Mouse (Mus musculus) midbrain, embryonic 12.5 days (tissue): ENCODE measurements around the gene Slc38a1. TPM values are rescaled to one million over a fixed set of nuclear protein-coding genes. Genes with fewer than 3 reads are reported as not detected.

Source experiments
- ATAC-seq: fragments of 200-750 bp; cut with Nextera tagmentation; 2 replicates; pipeline ENCODE4 v1.8.0; 2017; ENCODE audit warnings: low read depth, moderate TSS enrichment, moderate library complexity; ENCODE audit not compliant: low FRiP score
- H3K27ac ChIP-seq: fragments of 300-500 bp; sonication (generic); replicated peaks from 2 replicates; pipeline ENCODE4 v1.5.1; 2016; ENCODE audit warnings: mild to moderate bottlenecking
- H3K27me3 ChIP-seq: fragments of 300-500 bp; sonication (generic); 2 replicates; pipeline ENCODE4 v1.6.1; 2016; ENCODE audit warnings: mild to moderate bottlenecking
- H3K36me3 ChIP-seq: fragments of 300-500 bp; sonication (generic); 2 replicates; pipeline ENCODE4 v1.6.1; 2016
- H3K4me1 ChIP-seq: fragments of 300-500 bp; sonication (generic); 2 replicates; pipeline ENCODE4 v1.6.1; 2016
- H3K4me2 ChIP-seq: fragments of 300-500 bp; sonication (generic); replicated peaks from 2 replicates; pipeline ENCODE4 v1.6.1; 2016; ENCODE audit warnings: mild to moderate bottlenecking, moderate library complexity
- H3K4me3 ChIP-seq: fragments of 300-500 bp; sonication (generic); 2 replicates; pipeline ENCODE4 v1.5.1; 2016; ENCODE audit warnings: mild to moderate bottlenecking
- H3K9ac ChIP-seq: fragments of 300-500 bp; sonication (generic); replicated peaks from 2 replicates; pipeline ENCODE4 v1.6.1; 2016; ENCODE audit warnings: mild to moderate bottlenecking, moderate library complexity
- H3K9me3 ChIP-seq: fragments of 300-500 bp; sonication (generic); 2 replicates; pipeline ENCODE4 v1.6.1; 2016; ENCODE audit warnings: mild to moderate bottlenecking
- WGBS: fragments of 180-500 bp; shearing (Covaris S2); methylation state at CpG from one replicate; pipeline ENCODE4 v1.1.7; 2016; 5-methylcytosine and 5-hydroxymethylcytosine counted together
- polyA plus RNA-seq: library from polyadenylated mRNA; unstranded; fragments of >200 nt; fragmentation: Nextera tagmentation; extraction: Ambion mirVana; gene quantifications from 2 replicates; pipeline ENCODE4 v1.2.1, GENCODE M21; 2016

Gene Slc38a1
- polyA plus RNA-seq, 1 experiment from 2014 or later: 150 TPM

DNA sequence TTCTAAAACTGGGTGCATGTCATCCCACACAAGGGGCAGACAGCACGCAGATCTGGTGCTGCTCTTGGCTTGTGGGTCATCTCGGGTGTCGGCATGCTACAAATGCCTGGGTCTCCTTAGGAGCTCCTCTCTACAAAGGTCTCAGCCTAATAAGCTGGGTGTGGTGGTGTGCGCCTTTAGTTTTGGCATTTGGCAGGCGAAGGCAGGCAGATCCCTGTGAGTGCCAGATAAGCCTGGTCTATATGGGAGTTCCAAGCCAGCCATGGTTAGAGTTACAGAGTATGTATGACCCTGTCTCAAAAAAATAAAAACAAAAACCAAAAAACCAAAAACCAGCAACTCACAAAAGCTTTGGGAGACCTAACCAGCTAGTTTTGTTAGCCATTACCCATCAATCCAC is 65.7 kb downstream of the Slc38a1 start:
- no peaks in the 10 kb centered on the region for H3K9me3 ChIP-seq
- H3K4me1 ChIP-seq: no peaks in the 10 kb centered on the region
- H3K36me3 ChIP-seq: peaks cover 77% of the 10 kb centered on the region
- 97% methylated on average over 5 of the region's 5 CpGs for WGBS
- no peak for ATAC-seq
- H3K4me2 ChIP-seq: no peak overlapping the region
- no peak overlapping the region for H3K4me3 ChIP-seq
- no peak overlapping the region for H3K9ac ChIP-seq
- H3K27ac ChIP-seq: no peak overlapping the region
- no peaks in the 10 kb centered on the region for H3K27me3 ChIP-seq

DNA sequence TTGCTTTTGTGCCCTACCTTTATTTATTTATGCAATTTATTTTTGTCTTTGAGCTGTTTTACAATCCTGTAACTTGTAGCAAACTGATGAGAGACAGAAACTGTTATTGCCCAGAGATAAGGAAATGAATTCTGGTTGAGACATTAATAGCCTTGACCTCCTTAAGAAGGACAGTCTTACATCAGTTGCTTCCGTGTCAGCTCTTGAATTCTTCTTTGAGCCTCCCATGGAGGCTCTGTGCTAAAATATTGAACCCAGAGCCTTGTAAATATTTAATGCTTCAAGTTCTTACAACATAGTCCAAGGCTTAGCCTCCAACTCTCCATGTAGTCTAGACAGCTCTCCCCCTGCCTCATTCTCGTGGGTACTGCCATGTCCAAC is 73.7 kb downstream of the Slc38a1 start:
- Histone ChIP-seq H3K9me3 (no peaks in the 10 kb centered on the region), H3K36me3 (peaks cover 12% of the 10 kb centered on the region), H3K27me3 (no peaks in the 10 kb centered on the region), H3K4me3 (no peak overlapping the region), H3K27ac (no peak overlapping the region), H3K9ac (no peak overlapping the region), H3K4me1 (peaks cover 9% of the 10 kb centered on the region), H3K4me2 (no peak overlapping the region)
- no peak for ATAC-seq
- whole genome bisulfite sequencing: 78% methylated on average over 2 of the region's 2 CpGs

DNA sequence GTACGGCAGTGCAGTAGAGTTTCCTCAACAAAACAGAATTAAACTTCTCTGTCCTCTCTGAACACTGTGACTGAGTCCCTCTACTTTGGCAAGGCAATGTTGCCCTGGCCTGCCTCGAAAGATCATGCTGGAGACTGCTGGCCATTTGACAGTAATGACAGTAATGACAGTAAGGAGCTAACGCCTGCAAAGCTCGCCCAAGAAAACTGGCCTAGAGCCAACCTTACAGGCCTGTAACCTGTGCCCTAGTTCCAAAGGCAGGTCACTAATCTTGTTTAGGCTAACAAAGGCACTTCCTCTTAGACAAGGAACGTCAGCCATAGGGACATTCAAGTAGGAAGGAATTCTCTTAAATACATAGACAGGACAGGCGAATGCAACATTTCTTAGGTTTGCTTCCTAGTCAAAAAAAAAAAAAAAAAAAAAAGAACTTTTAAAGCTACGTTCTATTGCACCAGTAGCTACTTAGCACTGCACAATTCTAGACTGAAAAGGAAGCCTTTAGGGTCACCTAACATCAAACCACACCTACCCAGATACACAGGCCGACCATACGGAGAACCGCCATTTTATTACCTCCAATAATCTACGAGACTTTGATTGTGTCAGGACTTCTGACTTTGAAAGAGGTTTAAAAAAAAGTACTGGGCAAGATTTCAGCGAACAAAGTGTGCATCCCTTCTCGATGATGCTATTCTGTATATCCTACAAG is 74.3 kb downstream of the Slc38a1 start:
- Histone ChIP-seq H3K9ac (no peak overlapping the region), H3K4me2 (no peak overlapping the region), H3K27ac (no peak overlapping the region), H3K27me3 (no peaks in the 10 kb centered on the region), H3K4me1 (peaks cover 9% of the 10 kb centered on the region), H3K9me3 (no peaks in the 10 kb centered on the region), H3K36me3 (peaks cover 6% of the 10 kb centered on the region), H3K4me3 (no peak overlapping the region)
- WGBS: 83% methylated on average over 13 of the region's 13 CpGs
- no peak for ATAC-seq

DNA sequence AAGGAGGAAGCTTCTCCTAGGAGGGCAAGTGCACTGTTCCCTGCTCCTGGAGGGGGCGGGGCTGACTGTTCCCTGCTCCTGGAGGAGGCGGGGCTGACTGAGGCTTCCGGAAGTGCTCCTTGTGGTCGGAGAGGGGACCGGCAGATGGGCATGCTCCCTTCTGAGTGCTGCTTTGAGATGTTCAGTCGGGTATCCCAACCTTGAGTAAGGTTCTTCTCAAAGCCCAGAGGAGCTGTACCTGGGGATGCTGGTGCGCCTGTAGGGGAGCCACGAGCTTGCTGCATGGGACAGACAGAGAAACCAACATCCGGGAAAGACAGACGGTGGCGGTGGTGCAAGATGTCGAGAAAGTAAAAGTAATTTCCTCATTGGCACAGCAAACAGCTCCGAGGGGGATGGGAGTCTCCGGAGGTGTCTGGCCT is 75.9 kb downstream of the Slc38a1 start:
- peak overlapping the region; percentile 57 for H3K4me2 ChIP-seq
- 8% methylated on average over 14 of the region's 14 CpGs for WGBS
- ATAC-seq: peak; percentile 74; the same call in 1 of the 2 replicates

DNA sequence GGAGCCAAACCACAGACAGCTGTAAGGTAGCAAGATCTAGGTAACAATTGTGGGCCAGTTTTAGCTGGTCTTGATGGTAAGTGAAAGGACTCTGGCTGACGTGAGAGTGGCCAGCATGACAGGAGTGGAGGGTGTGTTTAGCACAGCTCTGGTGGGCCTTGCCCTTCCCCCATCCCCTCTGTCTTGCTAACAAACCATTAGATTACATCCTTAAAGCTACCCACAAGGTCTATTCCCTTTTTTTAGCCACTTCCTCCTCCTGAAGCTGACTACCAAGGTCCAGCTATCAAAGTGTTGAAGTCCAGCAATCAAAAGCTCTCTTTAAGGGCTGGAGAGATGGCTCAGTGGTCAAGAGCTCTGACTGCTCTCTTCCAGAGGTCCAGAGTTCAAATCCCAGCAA is 78.9 kb downstream of the Slc38a1 start:
- Histone ChIP-seq H3K27me3 (no peaks in the 10 kb centered on the region), H3K27ac (no peak overlapping the region)

More for the DNA sequence above, 75.9 kb downstream of the Slc38a1 start:
- Histone ChIP-seq H3K9me3 (no peaks in the 10 kb centered on the region), H3K4me1 (peaks cover 9% of the 10 kb centered on the region), H3K9ac (peak overlapping the region; percentile 39; the same call in 1 of the 2 replicates), H3K27ac (no peak overlapping the region), H3K36me3 (no peaks in the 10 kb centered on the region), H3K27me3 (no peaks in the 10 kb centered on the region), H3K4me3 (peak overlapping the region; percentile 38)

DNA sequence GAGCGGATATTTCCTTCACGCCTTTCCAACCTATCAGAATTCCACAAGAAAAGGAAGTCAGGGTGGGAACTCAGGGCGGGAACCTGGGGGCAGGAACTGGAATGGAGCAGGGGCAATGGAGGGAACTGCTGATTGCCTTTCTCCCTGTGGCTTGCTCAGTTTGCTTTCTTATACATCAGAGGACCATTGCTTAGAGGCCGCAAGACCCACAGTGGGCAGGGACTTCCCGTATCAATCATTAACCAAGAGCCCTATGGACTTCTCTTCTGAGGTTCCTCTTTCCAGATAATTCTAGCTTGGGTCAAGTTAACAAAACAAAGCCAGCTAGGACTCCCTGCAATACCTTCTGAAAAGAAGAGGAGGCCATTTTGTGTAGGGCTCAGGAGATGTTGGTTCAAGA is 80.2 kb downstream of the Slc38a1 start:
- Histone ChIP-seq H3K9me3 (no peaks in the 10 kb centered on the region), H3K36me3 (no peaks in the 10 kb centered on the region), H3K4me3 (no peak overlapping the region), H3K27me3 (no peaks in the 10 kb centered on the region), H3K9ac (no peak overlapping the region), H3K4me2 (no peak overlapping the region), H3K4me1 (peaks cover 9% of the 10 kb centered on the region), H3K27ac (no peak overlapping the region)
- WGBS: 91% methylated on average over 5 of the region's 5 CpGs
- ATAC-seq: no peak

More for the DNA sequence above, 78.9 kb downstream of the Slc38a1 start:
- H3K9me3 ChIP-seq: no peaks in the 10 kb centered on the region
- 79% methylated on average over 1 of the region's 1 CpGs for WGBS
- ATAC-seq: no peak
- no peak overlapping the region for H3K4me2 ChIP-seq
- H3K9ac ChIP-seq: no peak overlapping the region
- no peaks in the 10 kb centered on the region for H3K36me3 ChIP-seq
- H3K4me1 ChIP-seq: peaks cover 9% of the 10 kb centered on the region
- H3K4me3 ChIP-seq: no peak overlapping the region

DNA sequence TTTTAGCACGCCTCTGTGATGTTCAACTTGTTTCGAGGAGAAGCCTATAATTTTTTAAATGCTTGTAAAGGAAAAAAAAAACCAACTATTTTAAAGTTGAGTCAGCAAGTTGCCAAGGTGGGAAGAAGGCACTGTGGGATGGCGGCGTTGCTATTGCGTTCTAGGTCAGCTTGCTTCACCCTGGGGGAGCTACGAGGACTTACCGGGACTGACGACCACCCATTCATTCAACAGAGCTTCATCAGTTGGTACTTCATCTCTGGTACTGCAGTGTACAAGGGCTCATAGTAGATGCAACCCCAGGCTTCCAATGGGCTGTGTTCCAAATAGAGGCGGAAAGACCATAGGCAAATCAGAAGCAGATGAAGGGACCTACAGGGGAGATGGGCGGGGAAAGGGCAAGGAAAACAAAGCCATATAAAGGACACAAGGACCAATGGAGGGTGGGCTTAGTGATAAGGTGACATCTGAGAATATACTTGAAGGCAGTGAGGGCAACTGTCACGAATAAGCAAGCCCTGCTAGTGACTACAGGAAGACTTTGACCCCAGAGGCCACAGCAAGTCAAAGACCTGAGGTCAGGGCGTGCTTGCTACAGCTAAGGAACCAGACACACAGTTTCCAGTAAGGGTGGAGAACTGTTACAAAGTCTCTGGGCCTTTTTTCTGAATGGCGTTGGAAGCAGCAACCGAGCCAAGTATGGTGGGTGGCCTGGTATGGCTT is 82.0 kb downstream of the Slc38a1 start:
- 93% methylated on average over 14 of the region's 14 CpGs for WGBS
- Histone ChIP-seq H3K4me1 (no peaks in the 10 kb centered on the region), H3K9ac (no peak overlapping the region), H3K36me3 (no peaks in the 10 kb centered on the region), H3K27ac (no peak overlapping the region), H3K9me3 (no peaks in the 10 kb centered on the region), H3K4me2 (no peak overlapping the region), H3K4me3 (no peak overlapping the region), H3K27me3 (no peaks in the 10 kb centered on the region)
- ATAC-seq: no peak

DNA sequence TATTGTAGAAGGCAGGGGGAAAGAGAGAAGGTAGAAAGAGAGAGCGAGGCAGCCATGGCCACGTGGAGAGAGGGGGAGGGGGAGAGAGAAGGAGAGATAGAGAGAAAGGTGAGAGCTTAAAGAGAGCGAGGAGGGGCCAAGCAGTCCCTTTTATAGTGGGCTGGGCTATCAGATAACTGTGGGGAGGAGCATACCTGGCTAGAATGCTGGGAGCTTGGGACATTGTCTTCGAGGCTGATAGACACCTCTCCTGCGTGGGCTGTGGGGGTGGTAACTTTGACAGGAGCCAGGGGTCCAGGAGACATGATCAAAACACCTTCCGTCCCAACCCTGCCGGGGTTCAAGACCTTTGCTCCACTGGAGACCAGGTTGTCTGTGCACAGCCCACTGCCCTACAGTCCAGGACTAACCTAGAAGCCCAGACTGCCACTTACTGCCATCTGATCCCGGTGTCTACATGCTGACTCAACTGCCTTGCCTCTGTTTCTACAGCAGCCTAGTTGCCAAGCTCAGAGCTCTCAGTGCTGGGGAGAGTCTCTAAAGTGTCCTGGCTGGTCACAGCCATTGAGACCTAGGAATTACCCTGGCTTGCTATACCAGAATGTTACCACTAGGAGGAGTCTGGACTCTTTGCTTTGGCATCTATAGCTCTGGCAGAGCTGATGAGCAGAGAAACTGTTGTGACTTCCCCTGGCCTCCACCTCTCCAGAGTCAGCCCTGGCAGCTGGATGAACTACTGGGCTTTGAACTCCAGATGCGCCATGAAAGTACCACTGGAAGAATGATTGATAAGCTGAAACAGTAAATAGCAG is 90.9 kb downstream of the Slc38a1 start:
- no peaks in the 10 kb centered on the region for H3K36me3 ChIP-seq
- H3K4me3 ChIP-seq: no peak overlapping the region
- WGBS: 70% methylated on average over 9 of the region's 9 CpGs
- H3K4me1 ChIP-seq: peaks cover 15% of the 10 kb centered on the region; the same call in 1 of the 2 replicates
- no peak overlapping the region for H3K9ac ChIP-seq
- H3K27ac ChIP-seq: no peak overlapping the region
- peaks cover 4% of the 10 kb centered on the region; the same call in 1 of the 2 replicates for H3K27me3 ChIP-seq
- H3K9me3 ChIP-seq: no peaks in the 10 kb centered on the region
- no peak overlapping the region for H3K4me2 ChIP-seq
- ATAC-seq: peak; percentile 65; the same call in 1 of the 2 replicates

DNA sequence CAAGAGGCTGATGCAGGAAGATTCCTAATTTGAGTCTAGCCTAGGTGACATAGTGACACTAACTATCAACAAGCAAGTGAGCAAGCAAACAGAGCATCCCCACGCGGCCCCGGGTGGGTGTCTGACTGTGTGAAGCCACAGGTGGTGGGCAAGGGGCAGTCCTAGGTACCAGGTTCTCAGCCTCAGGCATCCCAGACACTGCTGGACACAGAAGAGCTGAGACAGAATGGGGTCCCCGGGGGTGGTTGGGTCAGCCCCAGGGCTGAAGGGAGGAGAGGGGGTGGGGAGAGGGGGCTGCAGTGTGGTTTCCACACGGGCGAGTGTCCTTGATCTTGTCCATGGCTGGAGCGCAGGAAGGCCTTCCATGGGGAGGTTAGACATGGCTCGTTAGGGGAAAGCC is 91.6 kb downstream of the Slc38a1 start:
- WGBS: 94% methylated on average over 8 of the region's 8 CpGs
- ATAC-seq: no peak
- H3K4me2 ChIP-seq: no peak overlapping the region

DNA sequence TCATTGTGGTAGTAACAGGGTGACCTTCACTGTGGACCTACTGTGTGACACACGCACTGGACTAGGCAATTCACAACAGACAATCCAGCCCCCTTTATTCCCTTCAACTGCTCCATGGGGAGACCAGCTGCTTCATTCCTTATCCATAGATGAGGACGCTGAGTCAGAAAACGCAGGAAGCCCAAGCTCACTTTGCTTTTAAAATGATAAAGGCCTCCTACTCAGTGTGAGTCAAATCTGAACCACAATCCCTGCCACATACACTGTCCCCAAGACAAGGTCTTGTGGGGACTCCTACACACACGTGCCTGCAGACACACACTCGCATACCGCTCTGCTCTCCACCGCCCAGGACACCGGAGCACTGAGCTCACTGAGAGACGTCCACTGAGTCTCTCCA is 94.3 kb downstream of the Slc38a1 start:
- Histone ChIP-seq H3K4me2 (no peak overlapping the region), H3K9ac (no peak overlapping the region), H3K4me3 (no peak overlapping the region), H3K27ac (peak overlapping the region; percentile 50; the same call in 1 of the 2 replicates), H3K9me3 (no peaks in the 10 kb centered on the region), H3K36me3 (no peaks in the 10 kb centered on the region), H3K4me1 (peaks cover 15% of the 10 kb centered on the region; the same call in 1 of the 2 replicates), H3K27me3 (peaks cover 4% of the 10 kb centered on the region)
- WGBS: 75% methylated on average over 9 of the region's 9 CpGs
- ATAC-seq: 0 out of 2 replicates have a peak, but pooled peaks have one; percentile 5

More for the DNA sequence above, 91.6 kb downstream of the Slc38a1 start:
- Histone ChIP-seq H3K36me3 (no peaks in the 10 kb centered on the region), H3K9ac (no peak overlapping the region), H3K9me3 (no peaks in the 10 kb centered on the region), H3K4me1 (peaks cover 15% of the 10 kb centered on the region; the same call in 1 of the 2 replicates), H3K27ac (no peak overlapping the region), H3K27me3 (peaks cover 4% of the 10 kb centered on the region), H3K4me3 (no peak overlapping the region)

DNA sequence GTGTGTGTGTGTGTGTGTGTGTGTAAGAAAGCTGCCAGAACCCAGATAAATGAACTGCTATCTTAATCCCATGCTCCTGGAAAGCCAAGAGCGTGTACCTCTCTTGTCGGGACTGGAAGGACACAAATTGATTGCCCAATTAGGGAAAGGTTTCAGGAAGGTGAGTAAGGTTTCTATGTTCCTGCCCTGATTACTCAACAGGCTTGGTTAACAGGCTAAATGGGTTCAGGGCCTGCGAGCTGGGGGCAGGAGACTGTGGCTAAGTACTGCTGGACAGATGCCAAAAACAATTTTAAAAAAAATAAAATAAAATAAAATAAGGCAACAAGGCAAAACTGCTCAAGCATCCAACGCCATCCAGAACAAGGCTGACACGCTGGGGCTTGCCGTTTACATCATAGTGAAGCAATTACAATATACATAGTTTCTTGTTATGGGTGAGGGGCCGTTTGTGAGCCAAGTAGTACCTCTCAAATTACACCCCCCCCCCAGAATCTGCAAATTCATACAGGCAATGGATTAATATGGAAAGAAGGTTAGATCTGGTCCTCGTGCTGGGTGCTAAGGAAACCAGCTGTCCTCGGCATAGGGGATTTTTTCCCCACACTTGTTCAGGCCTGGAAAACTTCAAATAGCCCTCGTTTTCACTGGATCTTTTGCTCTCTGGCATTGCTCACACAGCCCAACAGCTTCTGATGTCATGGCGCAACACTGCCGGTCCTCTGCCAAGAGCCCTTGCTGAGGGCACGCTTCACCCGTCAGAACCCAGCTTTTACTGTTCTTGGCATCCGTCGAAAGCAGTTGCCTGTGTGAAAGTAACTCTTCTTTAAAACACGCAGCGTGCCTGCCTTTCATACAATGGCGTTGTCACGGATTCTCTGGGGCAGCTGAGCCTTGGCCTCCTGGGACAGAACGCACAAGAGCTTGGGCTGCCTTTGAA is 95.2 kb downstream of the Slc38a1 start:
- 43% methylated on average over 21 of the region's 21 CpGs for WGBS
- peaks cover 15% of the 10 kb centered on the region; the same call in 1 of the 2 replicates for H3K4me1 ChIP-seq
- H3K27me3 ChIP-seq: peaks cover 4% of the 10 kb centered on the region
- no peaks in the 10 kb centered on the region for H3K36me3 ChIP-seq
- H3K4me3 ChIP-seq: no peak overlapping the region
- peak; percentile 73 for ATAC-seq
- H3K27ac ChIP-seq: peak overlapping the region; percentile 50
- H3K4me2 ChIP-seq: peak overlapping the region; percentile 22; the same call in 1 of the 2 replicates
- H3K9ac ChIP-seq: no peak overlapping the region
- no peaks in the 10 kb centered on the region for H3K9me3 ChIP-seq
